Mouse (Mus musculus) thymus, adult 18-20 months (tissue): ENCODE measurements around the gene Mansc1.

Experiments
- DNase-seq, 2 experiments: peaks; one replicate each; pipeline ENCODE4 v3.0.0; 2022; ENCODE audit warnings: mixed read lengths in 2 of 2

Mansc1 gene

GRCm38 (mm10) chr6:134594569-134595442 is 37.5 kb downstream of the Mansc1 start:
- DNase-seq, result no peak

GRCm38 (mm10) chr6:134591614-134592013 is 40.7 kb downstream of the Mansc1 start:
- DNase-seq, result no peak

GRCm38 (mm10) chr6:134586241-134586640 is 46.0 kb downstream of the Mansc1 start:
- no peak for DNase-seq

GRCm38 (mm10) chr6:134584616-134585015 is 47.7 kb downstream of the Mansc1 start:
- DNase-seq, result no peak

- no peak for DNase-seq
Measured at GRCm38 (mm10) chr6:134582110-134582509, 50.2 kb downstream of the Mansc1 start.

- DNase-seq, result no peak
Measured at GRCm38 (mm10) chr6:134579506-134579905, 52.8 kb downstream of the Mansc1 start.

- no peak for DNase-seq
Measured at GRCm38 (mm10) chr6:134578039-134578438, 54.2 kb downstream of the Mansc1 start.

- no peak for DNase-seq
Measured at GRCm38 (mm10) chr6:134575288-134575741, 57.0 kb downstream of the Mansc1 start.

- DNase-seq, result no peak
Measured at GRCm38 (mm10) chr6:134567986-134568556, 64.2 kb downstream of the Mansc1 start.

GRCm38 (mm10) chr6:134566818-134567485 is 65.3 kb downstream of the Mansc1 start, which contains the start of gene Lrp6:
Lrp6 (minus strand) TSS chr6:134566965.
- DNase-seq, result peak; percentile 60 to 61

- DNase-seq, result peak in 1 of 2 experiments; percentile 11
Measured at GRCm38 (mm10) chr6:134566248-134566817, 66.0 kb downstream of the Mansc1 start.

- peak in 1 of 2 experiments; percentile 11 for DNase-seq
Measured at GRCm38 (mm10) chr6:134565606-134566247, 66.6 kb downstream of the Mansc1 start.

- DNase-seq, result no peak
Measured at GRCm38 (mm10) chr6:134564539-134564938, 67.7 kb downstream of the Mansc1 start.

- no peak for DNase-seq
Measured at GRCm38 (mm10) chr6:134559635-134560034, 72.7 kb downstream of the Mansc1 start.
